Mouse (Mus musculus) hindbrain, embryonic 14.5 days (tissue): ENCODE data around the gene Vmn1r4. TPM values are rescaled to one million over a fixed set of nuclear protein-coding genes. Genes with fewer than 3 reads are reported as not detected.

ENCODE experiments used
- ATAC-seq: fragments of 200-750 bp; cut with Nextera tagmentation; 2 replicates; pipeline ENCODE4 v1.8.0; 2017; ENCODE audit warnings: moderate number of reproducible peaks, mild to moderate bottlenecking, moderate TSS enrichment, moderate library complexity; ENCODE audit not compliant: low FRiP score
- DNase-seq: peaks from one replicate; pipeline ENCODE4 v3.0.0-alpha.2; 2015; ENCODE audit warnings: low spot score
- H3K27ac ChIP-seq: fragments of 300-500 bp; sonication (generic); 2 replicates; pipeline ENCODE4 v1.5.1; 2014; ENCODE audit warnings: mild to moderate bottlenecking, moderate library complexity
- H3K27me3 ChIP-seq: fragments of 300-500 bp; sonication (generic); 2 replicates; pipeline ENCODE4 v1.6.1; 2014; ENCODE audit warnings: mild to moderate bottlenecking, low read length, mixed read lengths; ENCODE audit not compliant: control insufficient read depth, insufficient read depth
- H3K36me3 ChIP-seq: fragments of 300-500 bp; sonication (generic); replicated peaks from 2 replicates; pipeline ENCODE4 v1.6.1; 2014; ENCODE audit not compliant: control insufficient read depth, insufficient read depth
- H3K4me1 ChIP-seq: fragments of 300-500 bp; sonication (generic); replicated peaks from 2 replicates; pipeline ENCODE4 v1.6.1; 2014; ENCODE audit warnings: antibody characterized with exemption, low read length, mixed read lengths; ENCODE audit not compliant: control insufficient read depth, insufficient read depth
- H3K4me2 ChIP-seq: fragments of 300-500 bp; sonication (generic); replicated peaks from 2 replicates; pipeline ENCODE4 v1.6.1; 2014; ENCODE audit warnings: mild to moderate bottlenecking, moderate library complexity
- H3K4me3 ChIP-seq: fragments of 300-500 bp; sonication (generic); replicated peaks from 2 replicates; pipeline ENCODE4 v1.5.1; 2014; ENCODE audit warnings: mild to moderate bottlenecking, low read length
- H3K9ac ChIP-seq: fragments of 300-500 bp; sonication (generic); 2 replicates; pipeline ENCODE4 v1.6.1; 2014
- H3K9me3 ChIP-seq: fragments of 300-500 bp; sonication (generic); 2 replicates; pipeline ENCODE4 v1.6.1; 2016; ENCODE audit warnings: low read length; ENCODE audit not compliant: control insufficient read depth
- WGBS: fragments of 180-500 bp; shearing (Covaris S2); extraction: QIAGEN DNeasy Blood & Tissue Kit; methylation state at CpG from one replicate; pipeline ENCODE4 v1.1.7; 2014; 5-methylcytosine and 5-hydroxymethylcytosine counted together
- polyA plus RNA-seq: library from polyadenylated mRNA; unstranded; fragments of >200 nt; fragmentation: Nextera tagmentation; extraction: Ambion mirVana; gene quantifications from 2 replicates; pipeline ENCODE4 v1.2.1, GENCODE M21; 2014

Vmn1r4 gene
- polyA plus RNA-seq, 1 experiment from 2014 or later, result 0.62 TPM

GRCm38 (mm10) chr6:56902606-56903520 lies 21.0 kb upstream of the Vmn1r4 start:
- peaks cover 27% of the 10 kb centered on the region; the same call in 1 of the 2 replicates for H3K4me1 ChIP-seq
- 85% methylated on average over 7 of the region's 7 CpGs for WGBS
- ATAC-seq (no peak; the same call in 1 of the 2 replicates), DNase-seq (no peak)
- no peak overlapping the region for H3K9ac ChIP-seq
- no peak overlapping the region for H3K4me2 ChIP-seq
- no peaks in the 10 kb centered on the region for H3K27me3 ChIP-seq
- no peak overlapping the region for H3K4me3 ChIP-seq
- no peak overlapping the region for H3K27ac ChIP-seq
- H3K36me3 ChIP-seq, result no peaks in the 10 kb centered on the region
- H3K9me3 ChIP-seq, result no peaks in the 10 kb centered on the region

- WGBS, result 62% methylated on average over 6 of the region's 6 CpGs
- peaks cover 27% of the 10 kb centered on the region; the same call in 1 of the 2 replicates for H3K4me1 ChIP-seq
- H3K4me3 ChIP-seq, result no peak overlapping the region
- no peaks in the 10 kb centered on the region for H3K36me3 ChIP-seq
- no peaks in the 10 kb centered on the region for H3K27me3 ChIP-seq
- ATAC-seq (no peak), DNase-seq (no peak)
- H3K9ac ChIP-seq, result no peak overlapping the region
- no peak overlapping the region for H3K4me2 ChIP-seq
- no peak overlapping the region for H3K27ac ChIP-seq
- H3K9me3 ChIP-seq, result no peaks in the 10 kb centered on the region
Observed at GRCm38 (mm10) chr6:56903831-56904230, 20.0 kb upstream of the Vmn1r4 start.

- WGBS, result 83% methylated on average over 1 of the region's 1 CpGs
- no peak overlapping the region for H3K27ac ChIP-seq
- H3K4me3 ChIP-seq, result no peak overlapping the region
- no peaks in the 10 kb centered on the region for H3K36me3 ChIP-seq
- ATAC-seq (no peak), DNase-seq (no peak)
- H3K4me2 ChIP-seq, result no peak overlapping the region
- peaks cover 27% of the 10 kb centered on the region; the same call in 1 of the 2 replicates for H3K4me1 ChIP-seq
- no peaks in the 10 kb centered on the region for H3K27me3 ChIP-seq
- H3K9ac ChIP-seq, result no peak overlapping the region
- H3K9me3 ChIP-seq, result no peaks in the 10 kb centered on the region
Observed at GRCm38 (mm10) chr6:56904330-56904729, 19.5 kb upstream of the Vmn1r4 start.

GRCm38 (mm10) chr6:56904982-56905381 lies 18.8 kb upstream of the Vmn1r4 start:
- H3K9ac ChIP-seq, result no peak overlapping the region
- no peaks in the 10 kb centered on the region for H3K36me3 ChIP-seq
- H3K27ac ChIP-seq, result no peak overlapping the region
- H3K4me3 ChIP-seq, result no peak overlapping the region
- H3K4me2 ChIP-seq, result no peak overlapping the region
- WGBS, result 83% methylated on average over 2 of the region's 2 CpGs
- H3K9me3 ChIP-seq, result no peaks in the 10 kb centered on the region
- H3K27me3 ChIP-seq, result no peaks in the 10 kb centered on the region
- H3K4me1 ChIP-seq, result peaks cover 27% of the 10 kb centered on the region; the same call in 1 of the 2 replicates
- no peak for DNase-seq
- ATAC-seq, result no peak

GRCm38 (mm10) chr6:56905486-56905885 lies 18.3 kb upstream of the Vmn1r4 start:
- Histone ChIP-seq H3K4me1 (peaks cover 27% of the 10 kb centered on the region; the same call in 1 of the 2 replicates), H3K27me3 (no peaks in the 10 kb centered on the region), H3K36me3 (no peaks in the 10 kb centered on the region), H3K9ac (no peak overlapping the region), H3K27ac (no peak overlapping the region), H3K9me3 (no peaks in the 10 kb centered on the region), H3K4me2 (no peak overlapping the region), H3K4me3 (no peak overlapping the region)
- DNase-seq (no peak), ATAC-seq (no peak)
- 82% methylated on average over 5 of the region's 5 CpGs for WGBS

- WGBS, result 84% methylated on average over 8 of the region's 8 CpGs
- ATAC-seq, result no peak
- Histone ChIP-seq H3K27me3 (no peaks in the 10 kb centered on the region), H3K36me3 (no peaks in the 10 kb centered on the region), H3K9me3 (no peaks in the 10 kb centered on the region), H3K4me1 (peaks cover 27% of the 10 kb centered on the region; the same call in 1 of the 2 replicates), H3K27ac (no peak overlapping the region), H3K9ac (no peak overlapping the region), H3K4me3 (no peak overlapping the region), H3K4me2 (no peak overlapping the region)
- no peak for DNase-seq
Observed at GRCm38 (mm10) chr6:56906121-56906846, 17.5 kb upstream of the Vmn1r4 start.

- DNase-seq (no peak), ATAC-seq (no peak)
- WGBS, result 93% methylated on average over 3 of the region's 3 CpGs
- Histone ChIP-seq H3K27ac (no peak overlapping the region), H3K4me1 (peaks cover 14% of the 10 kb centered on the region; the same call in 1 of the 2 replicates), H3K9ac (no peak overlapping the region), H3K4me3 (no peak overlapping the region), H3K27me3 (no peaks in the 10 kb centered on the region), H3K9me3 (no peaks in the 10 kb centered on the region), H3K4me2 (no peak overlapping the region), H3K36me3 (no peaks in the 10 kb centered on the region)
Observed at GRCm38 (mm10) chr6:56907973-56908372, 15.8 kb upstream of the Vmn1r4 start.

GRCm38 (mm10) chr6:56908397-56908796 lies 15.4 kb upstream of the Vmn1r4 start:
- Histone ChIP-seq H3K27me3 (no peaks in the 10 kb centered on the region), H3K9ac (no peak overlapping the region), H3K4me2 (no peak overlapping the region), H3K27ac (no peak overlapping the region), H3K36me3 (no peaks in the 10 kb centered on the region), H3K4me3 (no peak overlapping the region), H3K9me3 (no peaks in the 10 kb centered on the region), H3K4me1 (peaks cover 14% of the 10 kb centered on the region; the same call in 1 of the 2 replicates)
- ATAC-seq (no peak), DNase-seq (no peak)
- 95% methylated on average over 2 of the region's 2 CpGs for WGBS

GRCm38 (mm10) chr6:56908912-56909311 lies 14.9 kb upstream of the Vmn1r4 start:
- no peak overlapping the region for H3K27ac ChIP-seq
- ATAC-seq, result no peak
- 15% methylated on average over 4 of the region's 4 CpGs for WGBS

More at GRCm38 (mm10) chr6:56908912-56909311, 14.9 kb upstream of the Vmn1r4 start:
- no peak overlapping the region for H3K4me3 ChIP-seq
- H3K4me2 ChIP-seq, result no peak overlapping the region
- H3K9ac ChIP-seq, result no peak overlapping the region
- H3K4me1 ChIP-seq, result peaks cover 10% of the 10 kb centered on the region; the same call in 1 of the 2 replicates
- H3K36me3 ChIP-seq, result no peaks in the 10 kb centered on the region
- peak; percentile 59 for DNase-seq
- no peaks in the 10 kb centered on the region for H3K9me3 ChIP-seq
- no peaks in the 10 kb centered on the region for H3K27me3 ChIP-seq
